ENCODE assay signal across 8 mouse cellular contexts in genomic region chr13:62926479-62926878, GRCm38 (mm10). TPM values are rescaled to one million over a fixed set of nuclear protein-coding genes. Genes with fewer than 3 reads are reported as not detected.
A peak's percentile ranks its signal among the peaks of the same experiment; 100 is the strongest.
DNase-seq lines count a peak whose midpoint lies in the region; ATAC-seq and TF ChIP-seq lines count a peak whose summit lies in the region.

No protein-coding gene starts in this region.

- TF ChIP-seq POLR2A in heart, adult 2 months (IDR thresholded peaks at IDR 0.05; ENCODE audit: insufficient read depth, low read depth, low read length): no peak

- ATAC-seq in heart, embryonic 11.5 days (replicated peaks; ENCODE audit: insufficient number of reproducible peaks, low FRiP score, low TSS enrichment): no peak
- ATAC-seq in heart, postnatal 0 days (ENCODE audit: insufficient read depth, low read depth): peak; percentile 47; the same call in 1 of the 2 replicates
- peak; percentile 54 for ATAC-seq in megakaryocyte, adult 5-6 weeks (ENCODE audit: poor library complexity, severe bottlenecking)

- WGBS in heart, adult 2 months: 71% methylated on average over 1 of the region's 1 CpGs
- 75% methylated on average over 1 of the region's 1 CpGs for WGBS in heart, embryonic 11.5 days (ENCODE audit: insufficient replicate concordance)
- WGBS in heart, postnatal 0 days: 71% methylated on average over 1 of the region's 1 CpGs

- in situ Hi-C loops in ES-E14 (cut with MboI; ENCODE audit: low sequenced_read_pairs in 2 of 2, unreplicated experiment in 2 of 2): loop anchor here (10.0 kb wide), 1 partner anchor 398 kb away; no protein-coding TSS in a partner anchor

- peak; percentile 79 for TF ChIP-seq CTCF in heart, adult 2 months (IDR thresholded peaks at IDR 0.05)
- TF ChIP-seq CTCF in heart, postnatal 0 days (IDR thresholded peaks at IDR 0.05; ENCODE audit: low read depth): peak; percentile 72
- peak; percentile 78 for TF ChIP-seq CTCF in layer of hippocampus, adult 2 months (conservative IDR thresholded peaks at IDR 0.05)

- H3K27ac ChIP-seq in heart, adult 2 months: no peak overlapping the region
- no peak overlapping the region for H3K27ac ChIP-seq in heart, embryonic 11.5 days (ENCODE audit: low read depth, low read length)
- H3K27ac ChIP-seq in ES-E14 (ENCODE audit: insufficient read depth, low read depth, low read length, poor library complexity, severe bottlenecking): no peak overlapping the region
- H3K27ac ChIP-seq in heart, postnatal 0 days (ENCODE audit: low read depth): no peak overlapping the region
- H3K27ac ChIP-seq in layer of hippocampus, adult 2 months: no peak overlapping the region

- H3K9ac ChIP-seq in heart, adult 2 months (ENCODE audit: low read depth, low read length): no peak overlapping the region
- H3K9ac ChIP-seq in heart, embryonic 11.5 days (ENCODE audit: low read depth, low read length): no peak overlapping the region
- no peak overlapping the region for H3K9ac ChIP-seq in ES-E14 (ENCODE audit: insufficient read depth, low read depth, low read length, poor library complexity, severe bottlenecking)
- H3K9ac ChIP-seq in heart, postnatal 0 days (replicated peaks; ENCODE audit: low read depth, low read length): no peak overlapping the region

- no peaks in the 10 kb centered on the region for H3K9me3 ChIP-seq in heart, embryonic 11.5 days (replicated peaks; ENCODE audit: control insufficient read depth, low read length)
- H3K9me3 ChIP-seq in ES-E14 (ENCODE audit: control insufficient read depth, insufficient read depth, low read depth, low read length): no peaks in the 10 kb centered on the region
- no peaks in the 10 kb centered on the region for H3K9me3 ChIP-seq in heart, postnatal 0 days (replicated peaks; ENCODE audit: control insufficient read depth, low read length)

- DNase-seq in heart, adult 2 months: peak; percentile 38 to 57
- peak; percentile 22 for DNase-seq in ES-E14 (ENCODE audit: low read depth, low spot score)
- peak; percentile 19 for DNase-seq in cerebellum, adult 8-10 months
- DNase-seq in heart, postnatal 0 days (ENCODE audit: low spot score): peak; percentile 65
- peak; percentile 23 to 65 for DNase-seq in layer of hippocampus, adult 2 months (ENCODE audit: low spot score in 2 of 2)
- peak; percentile 48 for DNase-seq in thymus, postnatal 14 days

- no peak overlapping the region for H3K4me2 ChIP-seq in heart, embryonic 11.5 days
- no peak overlapping the region for H3K4me2 ChIP-seq in heart, postnatal 0 days (ENCODE audit: low read depth, low read length)

- peak; percentile 35; the same call in 1 of the 2 replicates for TF ChIP-seq EP300 in heart, adult 2 months (IDR thresholded peaks at IDR 0.05; ENCODE audit: insufficient read depth, low read depth, low read length)
- no peak for TF ChIP-seq EP300 in heart, postnatal 0 days (IDR thresholded peaks at IDR 0.05; ENCODE audit: low read depth)

- intact Hi-C loops in heart, adult 2 months (cut with DNase I): loop anchor here (10.0 kb wide), 1 partner anchor 268 kb away; no protein-coding TSS in a partner anchor

- no peaks in the 10 kb centered on the region for H3K36me3 ChIP-seq in heart, adult 2 months (ENCODE audit: control insufficient read depth, insufficient read depth, low read length)
- H3K36me3 ChIP-seq in heart, embryonic 11.5 days (ENCODE audit: control insufficient read depth, insufficient read depth, low read length): no peaks in the 10 kb centered on the region
- H3K36me3 ChIP-seq in ES-E14 (ENCODE audit: control insufficient read depth, insufficient read depth, low read length, poor library complexity, severe bottlenecking): no peaks in the 10 kb centered on the region
- no peaks in the 10 kb centered on the region for H3K36me3 ChIP-seq in heart, postnatal 0 days (replicated peaks; ENCODE audit: control insufficient read depth, insufficient read depth, low read length)

- H3K4me3 ChIP-seq in heart, adult 2 months: no peak overlapping the region
- H3K4me3 ChIP-seq in heart, embryonic 11.5 days (ENCODE audit: low read depth, low read length): no peak overlapping the region
- H3K4me3 ChIP-seq in ES-E14 (ENCODE audit: insufficient read depth in 1 of 2, low read depth in 1 of 2, low read length in 2 of 2, poor library complexity in 1 of 2, severe bottlenecking in 1 of 2): no peak overlapping the region
- H3K4me3 ChIP-seq in heart, postnatal 0 days (ENCODE audit: low read depth, low read length): no peak overlapping the region
- H3K4me3 ChIP-seq in layer of hippocampus, adult 2 months: no peak overlapping the region

- peaks cover 1% of the 10 kb centered on the region; the same call in 1 of the 2 replicates for H3K4me1 ChIP-seq in heart, adult 2 months (ENCODE audit: control insufficient read depth, insufficient read depth, low read length)
- H3K4me1 ChIP-seq in heart, embryonic 11.5 days (ENCODE audit: control insufficient read depth, insufficient read depth, low read length): peaks cover 3% of the 10 kb centered on the region; the same call in 1 of the 2 replicates
- H3K4me1 ChIP-seq in ES-E14 (ENCODE audit: control insufficient read depth in 2 of 2, insufficient read depth in 2 of 2, low read length in 2 of 2, poor library complexity in 1 of 2): peaks cover 0 to 2% of the 10 kb centered on the region in 2 experiments; a peak in 1 of 4 replicates
- no peaks in the 10 kb centered on the region for H3K4me1 ChIP-seq in heart, postnatal 0 days (ENCODE audit: control insufficient read depth, insufficient read depth)

- H3K27me3 ChIP-seq in heart, adult 2 months (ENCODE audit: control insufficient read depth, insufficient read depth, low read length): no peaks in the 10 kb centered on the region
- H3K27me3 ChIP-seq in heart, embryonic 11.5 days (ENCODE audit: control insufficient read depth, insufficient read depth, low read length): no peaks in the 10 kb centered on the region
- H3K27me3 ChIP-seq in heart, postnatal 0 days (ENCODE audit: control insufficient read depth, insufficient read depth, low read length): no peaks in the 10 kb centered on the region

- H3K79me2 ChIP-seq in heart, adult 2 months (replicated peaks; ENCODE audit: control insufficient read depth, insufficient read depth, low read length): no peaks in the 10 kb centered on the region

TF ChIP-seq in ES-E14, 5 proteins besides CTCF, POLR2A, EP300 and RAD21:
- no peak for TF ChIP-seq MAFK (IDR thresholded peaks at IDR 0.05; ENCODE audit: insufficient read depth, low read depth, low read length)
- TF ChIP-seq CHD2 (IDR thresholded peaks at IDR 0.05; ENCODE audit: low read depth, low read length): no peak
- no peak for TF ChIP-seq ZNF384 (IDR thresholded peaks at IDR 0.05; ENCODE audit: low read depth, low read length)
- no peak for TF ChIP-seq HCFC1 (IDR thresholded peaks at IDR 0.05; ENCODE audit: borderline replicate concordance, insufficient read depth, low read length)
- no peak for TF ChIP-seq ZC3H11A (IDR thresholded peaks at IDR 0.05; ENCODE audit: borderline replicate concordance, low read depth, low read length)

RNA-seq across cellular contexts. Expression of gene 2010111I01Rik, which starts 38.2 kb away (rescaled TPM):
- total RNA-seq in heart, adult 2 months (2021): 100 to 1,000 TPM in 1 of 2 experiments, 10 to 100 TPM in 1; 91.0 to 101 TPM
- polyA plus RNA-seq in heart, adult 2 months (2012; rRNA removed): 84.6 and 126 TPM in 2 replicates
- 49.6 and 58.9 TPM in 2 replicates for polyA plus RNA-seq in heart, embryonic 11.5 days (2014; fragmentation: Nextera tagmentation; extraction: Ambion mirVana)
- 58.3 and 90.6 TPM in 2 replicates for total RNA-seq in ES-E14 (2012; rRNA removed)
- 143 and 149 TPM in 2 replicates for total RNA-seq in heart, postnatal 0 days (2014; rRNA removed; ENCODE audit: low replicate concordance)
- 80.0 and 107 TPM in 2 replicates for polyA plus RNA-seq in heart, postnatal 0 days (2015; fragmentation: Nextera tagmentation; extraction: Ambion mirVana)
- 10 to 100 TPM; 89.8 to 91.4 TPM for total RNA-seq in layer of hippocampus, adult 2 months (2021)
- total RNA-seq in megakaryocyte, adult 5-6 weeks (2015): 18.1 and 20.1 TPM in 2 replicates
- total RNA-seq in megakaryocyte, adult 5-6 weeks (2017): 21.5 and 21.9 TPM in 2 replicates

RNA-seq across cellular contexts. Expression of gene Fbp1, which starts 38.4 kb away (rescaled TPM):
- not detected for total RNA-seq in heart, adult 2 months (2021)
- polyA plus RNA-seq in heart, adult 2 months (2012; rRNA removed): 0.51 and 0.94 TPM in 2 replicates
- polyA plus RNA-seq in heart, embryonic 11.5 days (2014; fragmentation: Nextera tagmentation; extraction: Ambion mirVana): not detected in 2 replicates
- 0.95 and 2.6 TPM in 2 replicates for total RNA-seq in ES-E14 (2012; rRNA removed)
- 1.2 TPM in 1 of 2 replicates, not detected in the other for total RNA-seq in heart, postnatal 0 days (2014; rRNA removed; ENCODE audit: low replicate concordance)
- polyA plus RNA-seq in heart, postnatal 0 days (2015; fragmentation: Nextera tagmentation; extraction: Ambion mirVana): 0.18 TPM in 2 replicates
- under 1 TPM in 1 of 2 experiments, not detected in 1; 0.61 TPM for total RNA-seq in layer of hippocampus, adult 2 months (2021)
- total RNA-seq in megakaryocyte, adult 5-6 weeks (2015): 0.20 and 2.7 TPM in 2 replicates
- 0.70 TPM in 1 of 2 replicates, not detected in the other for total RNA-seq in megakaryocyte, adult 5-6 weeks (2017)
